Mouse (Mus musculus) heart, embryonic 16.5 days (tissue): Measurements from ENCODE around the gene Zfp775. TPM values are rescaled to one million over a fixed set of nuclear protein-coding genes. Genes with fewer than 3 reads are reported as not detected.

Source experiments
- ATAC-seq: fragments of 200-750 bp; cut with Nextera tagmentation; replicated peaks from 2 replicates; pipeline ENCODE4 v1.8.0; 2017; ENCODE audit warnings: moderate number of reproducible peaks; ENCODE audit not compliant: insufficient read depth, low FRiP score; ENCODE audit errors: extremely low read depth
- H3K27ac ChIP-seq: fragments of 300-500 bp; sonication (generic); 2 replicates; pipeline ENCODE4 v1.5.1; 2014; ENCODE audit warnings: mild to moderate bottlenecking, low read length, control low read depth, moderate library complexity
- H3K27me3 ChIP-seq: fragments of 300-500 bp; sonication (generic); 2 replicates; pipeline ENCODE4 v1.6.1; 2014; ENCODE audit warnings: low read length, mixed read lengths; ENCODE audit not compliant: control insufficient read depth, insufficient read depth
- H3K36me3 ChIP-seq: fragments of 300-500 bp; sonication (generic); 2 replicates; pipeline ENCODE4 v1.6.1; 2014; ENCODE audit not compliant: control insufficient read depth, insufficient read depth
- H3K4me1 ChIP-seq: fragments of 300-500 bp; sonication (generic); 2 replicates; pipeline ENCODE4 v1.6.1; 2014; ENCODE audit warnings: low read length, mixed read lengths; ENCODE audit not compliant: control insufficient read depth, insufficient read depth
- H3K4me2 ChIP-seq: fragments of 300-500 bp; sonication (generic); 2 replicates; pipeline ENCODE4 v1.6.1; 2014; ENCODE audit warnings: low read depth, mild to moderate bottlenecking, control low read depth, low read length
- H3K4me3 ChIP-seq: fragments of 300-500 bp; sonication (generic); 2 replicates; pipeline ENCODE4 v1.5.1; 2014; ENCODE audit warnings: mild to moderate bottlenecking, control low read depth, low read length
- H3K9ac ChIP-seq: fragments of 300-500 bp; sonication (generic); 2 replicates; pipeline ENCODE4 v1.6.1; 2014; ENCODE audit warnings: low read length, control low read depth
- H3K9me3 ChIP-seq: fragments of 300-500 bp; sonication (generic); replicated peaks from 2 replicates; pipeline ENCODE4 v1.6.1; 2016; ENCODE audit warnings: low read length; ENCODE audit not compliant: control insufficient read depth
- WGBS: fragments of 180-500 bp; shearing (Covaris S2); extraction: QIAGEN DNeasy Blood & Tissue Kit; methylation state at CpG from one replicate; pipeline ENCODE4 v1.1.7; 2014; 5-methylcytosine and 5-hydroxymethylcytosine counted together
- polyA plus RNA-seq: library from polyadenylated mRNA; unstranded; fragments of >200 nt; fragmentation: Nextera tagmentation; extraction: Ambion mirVana; gene quantifications from 2 replicates; pipeline ENCODE4 v1.2.1, GENCODE M21; 2015

Zfp775 gene
- polyA plus RNA-seq, 1 experiment from 2014 or later = 6.2 TPM

DNA sequence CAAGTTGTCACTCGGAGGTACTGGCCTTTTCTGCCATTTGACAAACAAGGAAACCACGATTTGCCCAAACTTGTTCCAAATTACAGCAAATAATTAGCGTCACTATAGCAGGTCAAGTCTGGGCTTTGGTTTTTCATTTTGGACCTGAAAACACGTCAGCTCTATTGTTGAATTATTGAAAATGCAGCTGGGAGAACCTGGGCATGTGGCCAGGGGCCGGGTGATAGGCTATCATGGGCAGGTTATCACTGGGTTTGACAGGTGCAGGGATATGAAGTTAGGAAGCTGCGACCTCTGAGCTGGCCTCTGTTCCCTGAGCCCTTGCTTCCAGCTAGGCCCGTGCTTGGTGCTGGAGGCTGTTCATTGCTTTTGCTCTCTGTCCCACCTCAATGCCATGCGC lies 29.0 kb downstream of the Zfp775 start:
- Histone ChIP-seq H3K9me3 (no peaks in the 10 kb centered on the region), H3K27me3 (peaks cover 19% of the 10 kb centered on the region), H3K4me1 (peaks cover 5% of the 10 kb centered on the region; the same call in 1 of the 2 replicates), H3K36me3 (no peaks in the 10 kb centered on the region), H3K9ac (no peak overlapping the region), H3K4me2 (no peak overlapping the region), H3K4me3 (no peak overlapping the region), H3K27ac (no peak overlapping the region)
- 77% methylated on average over 8 of the region's 8 CpGs for WGBS
- ATAC-seq = no peak

DNA sequence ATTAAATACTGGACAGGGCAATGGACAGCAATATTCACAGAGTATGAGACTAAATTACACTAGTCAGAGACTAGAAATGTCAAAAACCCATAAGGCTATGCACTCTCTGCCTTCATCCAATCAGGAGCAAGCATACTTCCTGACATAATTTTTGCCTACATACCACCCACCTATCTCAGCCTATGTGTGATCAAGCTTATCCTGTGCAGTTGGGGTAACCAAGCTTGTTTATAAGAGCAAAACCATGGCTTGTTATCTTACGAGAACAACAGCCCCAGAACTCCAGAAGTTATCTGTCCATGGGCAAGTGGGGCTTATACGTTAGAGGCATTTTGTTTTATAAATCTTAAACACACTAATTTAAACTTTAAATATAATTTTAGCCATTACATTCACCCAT lies 33.2 kb downstream of the Zfp775 start:
- H3K9ac ChIP-seq = no peak overlapping the region
- no peaks in the 10 kb centered on the region for H3K36me3 ChIP-seq
- no peak overlapping the region for H3K4me3 ChIP-seq
- H3K27me3 ChIP-seq = 0 out of 2 replicates have a peak, but pooled peaks cover 3% of the 10 kb centered on the region
- ATAC-seq = no peak
- H3K9me3 ChIP-seq = no peaks in the 10 kb centered on the region
- WGBS = 83% methylated on average over 2 of the region's 2 CpGs
- no peak overlapping the region for H3K4me2 ChIP-seq
- H3K27ac ChIP-seq = no peak overlapping the region
- H3K4me1 ChIP-seq = peaks cover 9% of the 10 kb centered on the region

DNA sequence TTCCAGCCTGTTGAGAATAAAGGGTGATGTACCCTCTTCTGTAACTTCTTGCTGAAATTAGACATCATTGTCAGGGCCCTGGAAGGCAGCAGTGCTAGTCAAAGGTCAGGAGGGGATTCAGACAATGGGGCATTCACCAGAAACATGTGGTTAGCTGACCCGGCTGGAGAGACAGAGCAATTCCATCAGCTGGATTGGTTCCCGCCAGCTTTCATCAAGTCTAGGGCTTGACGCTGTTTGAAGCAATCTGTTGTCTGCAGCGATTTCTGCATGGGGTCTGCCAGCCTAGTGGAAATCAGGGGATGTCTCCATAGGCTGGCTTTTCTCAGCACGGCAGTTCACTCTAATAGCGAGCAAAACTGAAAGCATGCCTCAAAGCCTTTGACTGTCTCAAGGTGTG lies 34.7 kb downstream of the Zfp775 start:
- 34% methylated on average over 6 of the region's 6 CpGs for WGBS
- H3K27me3 ChIP-seq = no peaks in the 10 kb centered on the region
- H3K4me1 ChIP-seq = peaks cover 9% of the 10 kb centered on the region
- H3K4me3 ChIP-seq = no peak overlapping the region
- H3K9me3 ChIP-seq = no peaks in the 10 kb centered on the region
- no peak overlapping the region for H3K9ac ChIP-seq
- H3K36me3 ChIP-seq = no peaks in the 10 kb centered on the region
- no peak for ATAC-seq
- H3K27ac ChIP-seq = no peak overlapping the region
- H3K4me2 ChIP-seq = 0 out of 2 replicates have a peak overlapping the region, but pooled peaks have one; percentile 3

- no peaks in the 10 kb centered on the region for H3K36me3 ChIP-seq
These were observed 36.1 kb downstream of the Zfp775 start for GRCm38 (mm10) chr6:48637811-48638500.

GRCm38 (mm10) chr6:48638553-48638952 lies 36.7 kb downstream of the Zfp775 start:
- 53% methylated on average over 2 of the region's 2 CpGs for WGBS

More at GRCm38 (mm10) chr6:48637811-48638500, 36.1 kb downstream of the Zfp775 start:
- Histone ChIP-seq H3K4me3 (no peak overlapping the region), H3K27me3 (no peaks in the 10 kb centered on the region), H3K4me1 (peaks cover 9% of the 10 kb centered on the region), H3K9me3 (no peaks in the 10 kb centered on the region), H3K9ac (no peak overlapping the region), H3K4me2 (no peak overlapping the region), H3K27ac (no peak overlapping the region)
- ATAC-seq = no peak
- 61% methylated on average over 6 of the region's 6 CpGs for WGBS

GRCm38 (mm10) chr6:48641391-48641790 lies 39.5 kb downstream of the Zfp775 start:
- H3K9ac ChIP-seq = no peak overlapping the region
- H3K4me3 ChIP-seq = no peak overlapping the region
- no peaks in the 10 kb centered on the region for H3K27me3 ChIP-seq
- peaks cover 9% of the 10 kb centered on the region for H3K4me1 ChIP-seq
- no peaks in the 10 kb centered on the region for H3K36me3 ChIP-seq
- no peaks in the 10 kb centered on the region for H3K9me3 ChIP-seq
- 65% methylated on average over 6 of the region's 6 CpGs for WGBS
- no peak for ATAC-seq
- no peak overlapping the region for H3K27ac ChIP-seq
- no peak overlapping the region for H3K4me2 ChIP-seq

More at GRCm38 (mm10) chr6:48638553-48638952, 36.7 kb downstream of the Zfp775 start:
- H3K4me3 ChIP-seq = no peak overlapping the region
- no peak overlapping the region for H3K27ac ChIP-seq
- no peak overlapping the region for H3K4me2 ChIP-seq
- peaks cover 9% of the 10 kb centered on the region for H3K4me1 ChIP-seq
- no peak overlapping the region for H3K9ac ChIP-seq
- no peaks in the 10 kb centered on the region for H3K36me3 ChIP-seq
- H3K27me3 ChIP-seq = no peaks in the 10 kb centered on the region
- no peaks in the 10 kb centered on the region for H3K9me3 ChIP-seq
- ATAC-seq = no peak

DNA sequence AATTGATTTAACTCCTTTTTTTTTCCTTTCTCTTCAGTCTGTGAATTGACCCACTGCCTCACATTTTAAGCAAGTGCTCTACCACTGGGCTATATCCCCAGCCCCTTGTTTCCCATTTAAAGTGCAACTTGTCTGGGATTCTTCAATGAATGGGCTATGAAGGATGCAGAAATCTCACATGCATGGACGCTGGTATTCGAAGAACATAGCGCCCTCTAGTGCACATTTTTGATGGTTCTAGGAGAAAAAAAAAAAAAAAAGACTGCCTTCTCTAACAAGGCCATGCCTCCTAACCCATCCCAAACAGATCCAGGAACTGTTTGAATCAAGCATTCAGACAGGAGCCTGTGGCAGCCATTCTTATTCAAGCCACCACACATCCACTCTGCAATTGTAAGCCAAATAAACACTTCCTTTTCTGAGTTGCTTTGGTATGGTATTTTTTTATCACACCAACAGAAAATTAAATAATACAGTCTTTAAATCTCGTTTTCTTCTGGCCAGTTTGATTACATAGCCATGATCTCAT lies 41.0 kb downstream of the Zfp775 start:
- H3K4me3 ChIP-seq = no peak overlapping the region
- no peak overlapping the region for H3K9ac ChIP-seq
- WGBS = 19% methylated on average over 4 of the region's 4 CpGs
- no peak overlapping the region for H3K4me2 ChIP-seq
- H3K27ac ChIP-seq = no peak overlapping the region
- H3K27me3 ChIP-seq = no peaks in the 10 kb centered on the region
- no peaks in the 10 kb centered on the region for H3K4me1 ChIP-seq
- H3K36me3 ChIP-seq = no peaks in the 10 kb centered on the region
- ATAC-seq = no peak
- no peaks in the 10 kb centered on the region for H3K9me3 ChIP-seq

DNA sequence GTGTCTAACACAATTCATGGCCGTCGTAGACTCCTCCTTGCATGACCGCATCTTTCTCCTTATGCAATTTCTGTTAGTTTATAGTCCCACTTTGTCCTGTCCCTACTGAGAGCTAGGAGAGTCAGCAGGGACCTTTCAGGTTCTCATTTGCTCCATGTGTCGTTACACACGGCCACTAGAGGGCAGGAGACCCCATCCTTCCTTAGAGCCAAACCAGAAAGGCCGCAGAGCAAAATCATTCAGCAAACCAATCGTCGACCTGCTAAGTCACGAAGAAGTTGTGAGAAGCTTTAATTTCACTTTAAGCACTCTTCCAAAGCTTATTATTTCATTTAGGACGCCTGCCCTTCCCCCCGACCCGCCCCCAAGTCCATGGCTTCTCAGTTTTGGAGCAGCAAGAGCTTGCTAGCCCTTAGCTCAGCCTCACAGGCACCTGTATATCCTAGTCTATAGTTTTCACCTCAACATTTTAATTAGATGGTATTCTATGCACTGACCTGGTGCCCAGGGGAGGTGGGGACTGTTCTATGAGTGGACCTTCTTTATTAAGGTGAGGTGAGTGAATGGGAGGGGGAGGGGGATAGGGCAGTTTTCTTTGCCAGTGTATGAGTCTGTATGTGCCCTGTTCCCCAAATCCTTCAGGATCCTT lies 43.9 kb downstream of the Zfp775 start:
- Histone ChIP-seq H3K27me3 (no peaks in the 10 kb centered on the region), H3K4me2 (no peak overlapping the region), H3K9me3 (no peaks in the 10 kb centered on the region), H3K4me3 (no peak overlapping the region), H3K36me3 (no peaks in the 10 kb centered on the region), H3K4me1 (no peaks in the 10 kb centered on the region), H3K9ac (0 out of 2 replicates have a peak overlapping the region, but pooled peaks have one; percentile 10), H3K27ac (no peak overlapping the region)
- 8% methylated on average over 12 of the region's 12 CpGs for WGBS
- no peak for ATAC-seq

DNA sequence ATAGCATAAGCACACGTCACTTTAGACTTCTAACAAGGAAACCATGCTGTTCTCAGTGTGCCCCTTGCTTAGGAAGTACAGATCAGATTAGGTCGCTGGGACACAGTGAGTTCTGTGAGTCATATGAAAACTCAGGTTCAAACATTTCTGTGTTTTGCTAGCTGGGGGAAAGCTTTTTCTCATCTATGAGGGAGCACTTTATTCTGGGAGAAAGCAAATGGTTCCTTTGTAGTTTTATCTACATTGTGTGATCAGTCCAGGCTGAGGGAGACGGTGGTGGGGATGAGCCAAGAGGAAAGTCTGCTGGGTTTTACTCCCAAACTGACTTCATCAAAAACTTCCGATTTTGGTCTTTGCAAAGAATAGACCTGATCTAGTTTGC lies 44.4 kb downstream of the Zfp775 start:
- Histone ChIP-seq H3K36me3 (no peaks in the 10 kb centered on the region), H3K4me1 (no peaks in the 10 kb centered on the region), H3K9me3 (no peaks in the 10 kb centered on the region), H3K9ac (no peak overlapping the region), H3K27me3 (no peaks in the 10 kb centered on the region), H3K4me2 (no peak overlapping the region), H3K27ac (no peak overlapping the region), H3K4me3 (no peak overlapping the region)
- 67% methylated on average over 4 of the region's 4 CpGs for WGBS
- ATAC-seq = no peak
